Mouse (Mus musculus): ENCODE measurements at regions not wholly inside any gene's neighbourhood (a gene's known extent, or its start where the extent isn't known, plus 50 kb on each side); places are given as distances from the start of the nearest gene placed in this dataset.
"Not testable (repeated sequence)": the region's sequence is repeated elsewhere in the genome, so short reads cannot be mapped to it uniquely, and the experiment has no call there.

DNA sequence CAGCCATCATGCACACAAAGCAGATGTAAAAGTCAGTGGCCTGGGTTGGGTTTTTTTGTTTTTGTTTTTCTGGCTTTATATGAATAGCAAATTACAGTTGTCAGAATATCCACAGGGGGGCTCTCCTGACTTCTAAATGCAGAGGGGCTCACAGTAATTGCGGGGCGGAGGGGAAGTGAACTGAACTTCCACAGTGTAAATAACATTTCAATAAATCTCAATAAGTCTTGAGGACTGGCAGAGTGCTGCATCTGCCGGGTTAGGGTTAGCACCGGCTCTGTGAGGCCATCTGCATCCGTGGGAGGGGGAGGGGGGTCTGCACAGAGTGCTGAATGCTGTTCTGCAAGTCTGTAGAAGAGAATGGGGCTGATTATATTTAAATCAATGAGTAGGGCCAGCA is 50.3 kb upstream of the Arl4c start:
- no peak for DNase-seq

DNA sequence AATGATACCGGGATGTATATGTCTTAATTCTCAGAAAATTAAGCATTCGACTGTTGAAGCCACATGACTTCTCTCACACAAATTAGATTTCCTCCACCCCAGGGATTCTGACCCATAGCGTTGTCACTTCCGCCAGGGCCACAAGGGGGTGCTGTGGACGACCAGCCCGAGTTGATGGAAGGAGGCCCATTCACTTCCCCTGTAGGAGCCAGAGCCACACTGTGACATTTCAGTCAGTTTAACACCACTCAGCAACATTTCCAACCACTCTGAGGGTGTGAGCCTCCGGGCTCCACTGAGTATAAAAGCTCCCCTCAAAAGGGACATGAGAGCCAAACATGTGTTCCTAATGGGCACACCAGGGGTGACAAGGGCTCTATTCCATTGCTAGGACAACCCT is 54.6 kb upstream of the Arl4c start:
- peak; percentile 27 for DNase-seq

DNA sequence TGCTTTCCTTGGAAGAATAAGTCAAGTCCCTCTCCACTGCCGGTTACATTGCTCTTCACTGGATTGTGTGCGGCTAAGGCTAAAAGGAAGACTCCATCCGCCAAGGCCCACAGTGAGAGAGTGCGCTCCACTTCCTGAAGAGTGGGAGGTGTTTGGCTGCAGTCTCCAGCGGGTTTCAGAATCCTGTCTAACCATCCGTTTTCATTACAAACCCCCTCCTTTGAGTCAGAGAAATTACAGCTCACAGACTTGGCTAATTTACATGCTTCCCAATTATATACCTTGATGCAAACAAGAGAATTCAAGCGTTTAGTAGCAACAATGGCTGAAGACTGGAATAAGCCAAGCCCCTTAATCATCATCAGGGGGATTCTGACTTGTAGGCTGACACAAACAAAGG is 55.1 kb upstream of the Arl4c start:
- DNase-seq = peak; percentile 80

DNA sequence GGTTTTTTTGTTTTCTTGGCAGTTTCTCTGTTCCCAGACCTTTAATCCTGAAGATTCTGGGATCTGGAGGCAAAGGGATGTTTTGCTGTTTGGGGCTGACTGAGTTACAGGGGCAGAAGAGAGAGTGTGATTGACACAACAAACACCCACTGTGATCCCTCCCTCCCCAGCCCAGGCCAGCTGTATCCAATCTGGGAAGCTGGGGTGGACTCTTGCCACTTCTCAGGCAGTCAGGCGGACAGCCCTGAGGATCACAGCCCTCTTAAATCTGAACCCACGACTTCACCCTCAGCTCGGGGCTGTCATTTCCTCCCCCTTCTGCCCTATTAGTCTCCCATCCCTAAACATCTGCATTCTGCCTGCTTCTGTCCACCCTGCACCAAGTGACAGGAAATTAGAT is 55.7 kb upstream of the Arl4c start:
- DNase-seq = no peak

DNA sequence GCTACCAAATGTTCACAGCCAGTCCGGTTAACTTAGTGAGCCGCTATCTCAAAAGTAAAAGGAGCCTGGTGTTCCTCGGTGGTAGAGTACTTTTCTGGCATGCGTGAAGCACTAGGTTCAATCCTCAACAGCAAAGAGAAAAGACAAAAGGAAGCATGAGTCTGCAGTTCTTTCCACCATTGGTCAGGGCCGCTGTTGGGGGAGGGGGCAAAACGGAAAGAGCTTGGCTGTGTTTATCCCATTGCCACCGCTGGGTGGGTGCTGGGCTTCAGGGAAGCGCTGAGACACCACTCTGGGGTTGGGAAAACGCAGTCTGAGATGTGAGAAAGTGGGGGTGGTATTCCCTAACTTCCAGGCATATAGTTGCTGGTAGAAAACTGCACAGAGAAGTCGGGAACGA is 58.6 kb upstream of the Arl4c start:
- DNase-seq = no peak

DNA sequence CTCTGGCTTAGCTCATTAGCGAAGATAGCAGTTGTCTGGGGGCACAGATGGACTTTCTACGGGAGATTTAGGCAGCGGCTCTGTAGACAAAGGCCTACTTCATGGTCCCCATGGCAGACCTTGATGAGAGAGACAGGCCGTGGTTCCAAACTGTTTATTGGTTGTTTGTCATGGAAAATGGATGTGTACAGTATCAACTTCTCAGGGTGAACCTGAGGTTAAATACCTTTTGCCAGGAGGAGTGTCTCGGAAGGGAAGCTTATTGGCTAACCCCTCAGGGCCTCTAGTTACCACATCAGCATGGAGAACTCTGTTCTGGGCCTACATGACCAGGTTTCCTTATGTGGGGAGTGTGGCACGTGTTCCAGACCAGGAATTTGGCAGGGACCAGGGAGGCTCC is 59.1 kb upstream of the Arl4c start:
- DNase-seq = no peak

DNA sequence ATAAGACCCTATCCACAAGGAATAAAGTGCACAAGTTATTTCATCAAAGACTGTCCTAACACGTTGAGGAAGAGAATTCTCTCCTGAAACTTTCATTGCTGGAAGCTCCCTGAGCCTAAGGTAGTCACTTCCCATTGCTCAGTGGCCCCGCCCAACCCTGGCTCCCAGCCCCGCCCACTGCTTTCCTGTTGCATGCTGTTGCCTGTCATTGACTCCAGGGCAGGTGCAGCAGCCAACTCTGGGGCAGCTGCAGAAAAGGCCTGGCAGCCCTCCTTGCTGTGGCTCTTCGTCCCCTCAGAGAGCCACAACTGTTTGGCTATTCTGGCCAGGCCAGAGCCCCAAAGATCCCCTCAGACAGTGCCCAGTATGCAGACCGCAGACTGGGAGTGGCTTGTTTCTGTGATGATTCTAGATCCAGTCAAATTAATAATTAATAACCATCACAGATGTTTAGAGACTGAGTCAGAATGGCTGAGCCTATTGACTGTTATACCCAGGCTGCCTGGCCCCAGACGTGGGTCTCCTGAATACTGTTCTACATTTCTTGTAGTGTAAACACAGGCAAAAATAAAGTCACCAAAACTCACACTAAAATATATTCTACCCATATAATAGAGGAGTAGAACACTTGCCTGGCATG is 61.8 kb upstream of the Arl4c start:
- DNase-seq = no peak

DNA sequence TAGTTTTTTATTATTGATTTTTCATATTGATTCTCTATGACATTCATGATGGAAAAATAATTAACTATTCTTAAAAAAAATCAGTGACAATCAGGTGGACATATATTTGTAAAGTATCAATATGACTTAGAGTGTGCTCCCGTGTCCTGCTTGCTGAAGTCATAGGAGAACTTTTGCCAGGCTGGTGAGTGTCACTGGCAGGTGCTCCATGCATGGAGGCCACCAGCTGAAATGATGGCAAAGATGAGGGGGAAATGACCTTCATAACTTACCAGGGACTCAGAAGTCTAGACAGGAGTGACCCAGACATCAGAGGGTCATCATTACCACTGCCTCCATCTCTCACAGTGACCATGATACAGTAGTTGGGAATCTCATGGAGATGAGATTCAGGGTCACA is 62.5 kb upstream of the Arl4c start:
- DNase-seq = no peak

DNA sequence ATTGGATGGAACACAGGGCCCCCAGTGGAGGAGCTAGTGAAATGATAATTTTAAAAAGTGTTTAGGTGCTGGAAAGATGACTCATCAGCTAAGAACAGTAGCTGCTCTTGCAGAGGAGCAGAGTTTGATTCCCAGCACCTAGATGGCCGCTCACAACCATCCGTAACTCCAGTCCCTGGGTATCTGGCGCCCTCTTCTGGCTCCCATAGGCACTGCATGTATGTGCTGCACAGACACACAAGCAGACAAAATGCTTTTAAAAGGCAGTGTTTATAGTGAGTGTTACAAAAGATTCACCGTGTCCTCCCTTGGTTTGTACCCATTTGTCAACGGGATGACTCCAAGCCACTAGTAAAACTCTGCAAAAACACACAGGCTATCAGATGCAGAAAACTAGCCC is 75.0 kb upstream of the Arl4c start:
- DNase-seq = no peak

DNA sequence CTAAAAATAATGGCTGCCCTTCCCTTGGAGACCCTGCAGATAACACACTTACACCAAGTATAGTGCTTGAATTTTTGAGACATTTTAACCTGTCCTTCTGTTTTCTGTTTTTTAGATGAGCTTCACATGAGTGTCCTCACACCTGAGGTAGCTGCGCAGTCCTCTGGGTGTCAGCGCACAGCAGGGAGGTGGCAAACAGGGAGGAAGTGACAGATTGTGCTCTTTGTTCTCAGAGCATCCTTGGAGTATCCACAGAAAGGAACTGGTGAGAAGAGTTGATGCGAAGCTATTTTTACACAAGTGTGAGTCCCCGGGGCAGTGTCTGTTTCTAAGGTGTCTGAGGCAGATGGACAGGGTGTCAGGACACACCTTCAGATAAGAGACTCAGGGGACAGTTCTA is 78.2 kb upstream of the Arl4c start:
- no peak for DNase-seq

DNA sequence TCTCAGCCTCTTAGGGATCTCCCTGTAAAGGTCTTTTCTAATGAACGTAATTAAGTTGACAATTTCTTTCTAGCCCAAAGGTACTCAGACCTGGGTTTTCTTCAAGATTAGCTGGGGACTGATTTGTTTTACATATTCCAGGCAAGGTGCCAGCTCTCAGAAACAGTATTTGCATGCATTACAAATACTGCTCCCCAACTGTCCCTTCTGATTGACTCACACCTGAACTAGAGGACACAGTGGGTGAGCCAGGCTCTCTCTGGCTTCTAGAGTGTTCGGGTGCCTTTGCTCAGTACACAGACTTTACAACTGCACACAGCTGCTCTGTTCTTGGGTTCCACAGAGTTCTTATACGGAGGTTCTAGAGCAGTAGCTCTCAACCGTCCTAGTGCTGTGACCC is 81.1 kb upstream of the Arl4c start:
- DNase-seq = no peak

DNA sequence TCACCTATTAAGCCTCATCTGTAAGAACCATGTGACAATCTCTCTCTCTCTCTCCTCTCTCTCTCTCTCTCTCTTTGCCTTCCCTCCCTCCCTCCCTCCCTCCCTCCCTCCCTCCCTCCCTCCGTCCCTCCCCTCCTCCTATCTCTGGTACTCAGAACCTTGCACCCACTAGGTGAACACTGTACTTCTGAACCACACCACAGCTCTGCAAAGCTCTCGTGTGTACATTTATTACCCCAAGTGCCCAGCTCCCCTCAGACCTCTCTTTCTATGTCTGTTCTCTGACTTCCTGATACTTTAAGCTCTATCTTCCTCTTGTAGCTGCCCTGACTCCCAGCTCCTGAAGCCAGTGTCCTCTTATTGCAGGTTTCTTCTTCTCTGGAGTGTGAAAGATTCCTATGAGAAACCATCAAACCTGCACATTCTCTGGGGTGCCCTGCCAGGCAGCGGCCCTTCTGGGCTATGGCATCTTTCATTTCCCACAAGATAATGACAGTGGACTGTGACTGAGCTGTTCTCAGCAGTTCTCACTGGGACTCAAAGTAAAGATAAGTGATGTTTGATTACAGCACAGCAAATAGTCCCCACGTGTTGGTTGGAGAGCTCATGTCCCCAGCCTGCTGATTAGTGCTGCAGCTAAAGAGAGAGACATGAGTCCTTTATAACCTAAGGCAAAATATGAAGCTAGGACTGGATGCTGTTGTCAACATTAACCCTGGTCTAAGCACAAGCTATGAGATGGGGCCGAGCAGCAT is 83.0 kb upstream of the Arl4c start:
- DNase-seq = no peak

DNA sequence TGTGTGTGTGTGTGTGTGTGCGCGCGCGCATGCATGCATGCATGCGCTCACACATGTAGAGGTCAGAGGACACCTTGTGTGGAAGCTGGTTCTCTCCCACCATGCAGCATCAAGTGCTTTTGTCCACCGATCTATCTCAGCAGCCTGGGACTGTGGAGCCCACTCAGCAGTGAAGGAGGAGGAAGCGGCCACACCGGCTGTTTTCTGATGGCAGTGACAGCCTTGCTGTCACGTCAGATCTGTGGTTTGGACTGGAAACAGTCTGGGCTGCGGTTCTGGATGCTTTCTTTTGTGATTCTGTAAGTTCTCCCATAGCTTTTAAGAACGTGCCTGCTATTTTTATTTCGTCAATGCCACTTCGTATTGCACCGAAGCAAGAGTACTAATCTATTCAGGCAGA is 84.0 kb upstream of the Arl4c start:
- no peak for DNase-seq

DNA sequence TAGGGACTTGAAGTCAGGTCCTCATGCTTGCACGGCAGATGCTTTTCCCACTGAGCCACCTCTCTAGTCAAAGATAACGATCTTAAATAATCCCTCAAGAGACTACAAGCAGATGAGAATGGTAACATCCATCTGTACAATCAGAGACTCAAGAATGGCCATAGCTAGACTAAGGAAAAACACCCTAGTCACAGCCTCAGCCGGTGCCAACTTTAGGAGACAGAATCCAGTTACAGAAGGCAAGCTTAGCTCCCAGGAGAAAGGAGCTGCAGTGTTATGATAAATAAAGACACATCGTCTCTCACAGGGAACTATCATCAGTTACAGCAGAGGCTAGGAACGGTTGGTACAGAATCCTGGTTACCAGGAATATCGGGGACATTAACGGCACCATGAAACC is 88.7 kb upstream of the Arl4c start:
- DNase-seq = no peak

DNA sequence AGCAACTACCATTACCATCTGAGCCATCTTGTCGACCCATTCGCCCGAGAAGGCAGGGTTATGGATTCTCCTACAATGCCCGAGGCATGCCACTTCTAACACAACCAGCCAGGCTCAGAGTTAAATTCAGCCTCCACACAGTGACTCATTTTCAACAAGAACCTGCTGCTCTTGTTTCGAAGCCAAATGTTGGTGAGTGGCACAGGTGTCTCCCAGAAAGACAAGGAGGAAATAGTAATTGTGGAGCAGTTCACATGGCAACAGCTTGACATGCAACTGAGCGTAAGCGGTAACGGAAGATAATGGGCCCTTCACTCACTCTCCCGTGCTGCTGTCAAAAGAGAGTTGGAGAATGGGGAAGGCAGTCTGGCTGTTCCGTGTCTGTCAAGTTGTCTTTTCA is 92.9 kb upstream of the Arl4c start:
- peak; percentile 65 for DNase-seq

DNA sequence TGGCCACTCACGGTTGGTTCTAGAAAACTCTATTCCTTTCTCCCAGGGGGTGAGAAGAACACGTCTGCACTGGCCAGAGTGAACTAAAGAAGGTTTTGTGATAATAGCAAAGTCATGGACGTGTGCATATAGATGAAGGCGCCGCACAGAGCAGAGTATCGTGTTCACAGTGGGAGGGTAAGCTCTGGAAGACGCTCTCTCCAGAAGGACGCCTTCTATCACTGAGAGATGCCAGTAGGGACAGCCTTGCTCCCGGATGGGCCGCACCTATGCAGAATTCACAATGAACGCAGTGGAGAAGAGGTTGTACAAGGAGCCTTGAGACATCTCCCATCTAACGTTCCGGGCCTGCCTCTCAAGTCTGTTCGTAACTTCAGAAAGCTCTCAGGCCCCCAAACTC is 96.5 kb upstream of the Arl4c start:
- no peak for DNase-seq

DNA sequence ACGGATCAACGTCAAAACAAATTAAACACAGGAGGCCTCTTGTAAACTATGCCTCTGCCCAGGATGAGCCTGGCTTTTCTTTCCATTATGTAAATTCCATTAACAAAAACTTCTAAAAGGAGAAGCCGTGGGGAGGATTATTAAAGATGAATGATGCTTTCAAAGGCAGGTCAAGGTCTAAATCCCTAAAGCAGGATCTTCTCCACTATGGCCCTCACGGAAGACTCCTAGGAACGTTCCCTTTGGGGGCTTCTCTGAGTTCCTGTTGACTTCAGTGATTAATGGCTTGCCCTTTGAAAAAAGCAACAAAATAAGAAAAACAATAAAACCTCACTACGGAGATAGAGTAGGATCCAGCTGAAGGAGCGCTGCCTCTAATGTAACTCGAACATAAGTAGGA is 96.9 kb upstream of the Arl4c start:
- no peak for DNase-seq

DNA sequence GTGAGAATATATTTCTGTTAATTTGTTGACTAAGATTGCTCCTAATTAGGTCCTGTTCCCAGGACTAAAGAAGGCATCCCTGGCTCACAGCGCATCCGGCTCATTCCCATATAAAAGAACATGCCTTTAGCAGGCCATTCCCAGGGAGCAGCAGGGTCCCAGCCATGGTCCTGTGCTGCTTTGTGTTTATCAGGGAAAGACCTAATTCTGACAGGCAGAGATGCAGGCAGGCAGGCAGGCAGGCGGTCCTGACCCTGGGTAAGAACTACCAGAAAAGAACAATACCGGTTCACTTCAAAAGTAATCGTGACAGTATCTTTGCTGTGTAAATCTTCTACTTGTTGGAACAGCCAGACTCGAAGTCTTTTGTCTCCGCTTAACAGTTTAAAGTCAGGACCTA is 97.3 kb upstream of the Arl4c start:
- DNase-seq = no peak

DNA sequence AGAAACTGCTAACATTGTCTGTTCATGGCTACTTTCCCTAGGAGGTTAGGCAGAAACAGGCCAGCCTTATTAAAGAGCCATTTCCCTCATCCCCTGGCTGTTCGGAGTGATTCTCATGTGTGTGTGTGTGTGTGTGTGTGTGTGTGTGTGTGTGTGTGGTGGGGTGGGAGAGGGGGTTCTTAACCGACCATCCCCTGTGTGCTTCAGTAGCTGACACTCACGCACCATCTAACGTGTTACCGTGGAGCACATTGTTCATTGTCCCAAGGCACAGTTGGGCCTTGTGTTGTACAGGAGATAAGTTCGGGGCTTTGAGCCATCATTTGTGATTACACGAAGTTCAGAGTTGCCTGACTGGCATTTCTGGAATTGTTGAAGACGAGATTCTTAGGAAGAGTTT is 97.8 kb upstream of the Arl4c start:
- DNase-seq = no peak

DNA sequence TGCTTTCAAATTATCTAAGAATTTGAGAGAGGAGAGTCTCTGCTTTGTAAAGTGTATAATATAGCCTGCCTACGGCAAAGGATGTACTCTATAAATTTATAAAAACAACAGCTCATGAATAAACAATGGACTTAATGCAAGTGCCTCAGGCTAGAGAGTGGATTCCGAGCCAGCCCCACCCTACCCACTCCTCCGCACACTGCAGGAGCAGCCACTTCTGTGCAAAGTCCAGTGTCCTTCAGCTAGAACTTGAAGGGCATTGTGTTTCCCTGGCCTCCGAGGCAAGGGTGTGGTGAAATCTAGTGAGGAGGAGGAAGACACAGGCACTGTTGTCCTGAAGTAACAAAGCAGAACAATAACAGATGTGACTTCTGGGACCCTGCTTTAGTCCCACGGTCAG is 98.4 kb upstream of the Arl4c start:
- no peak for DNase-seq

DNA sequence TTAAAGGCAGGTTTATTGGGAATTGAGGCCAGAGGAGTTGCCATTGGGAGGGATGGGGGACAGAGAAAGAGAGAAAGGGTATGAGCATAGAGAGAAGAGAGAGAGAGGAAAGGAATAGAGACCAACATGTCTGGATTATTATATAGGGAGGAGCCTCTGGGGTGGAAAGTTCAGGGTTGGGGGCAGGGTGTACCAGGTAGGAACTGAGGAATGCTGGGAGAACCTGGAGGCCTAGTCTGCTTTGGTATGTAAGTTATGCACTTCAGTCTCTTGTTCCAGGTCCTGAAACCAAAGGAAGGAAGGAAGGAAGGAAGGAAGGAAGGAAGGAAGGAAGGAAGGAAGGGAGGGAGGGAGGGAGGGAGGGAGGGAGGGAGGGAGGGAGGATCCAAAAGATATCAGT is 99.1 kb upstream of the Arl4c start:
- DNase-seq = not testable (repeated sequence)

DNA sequence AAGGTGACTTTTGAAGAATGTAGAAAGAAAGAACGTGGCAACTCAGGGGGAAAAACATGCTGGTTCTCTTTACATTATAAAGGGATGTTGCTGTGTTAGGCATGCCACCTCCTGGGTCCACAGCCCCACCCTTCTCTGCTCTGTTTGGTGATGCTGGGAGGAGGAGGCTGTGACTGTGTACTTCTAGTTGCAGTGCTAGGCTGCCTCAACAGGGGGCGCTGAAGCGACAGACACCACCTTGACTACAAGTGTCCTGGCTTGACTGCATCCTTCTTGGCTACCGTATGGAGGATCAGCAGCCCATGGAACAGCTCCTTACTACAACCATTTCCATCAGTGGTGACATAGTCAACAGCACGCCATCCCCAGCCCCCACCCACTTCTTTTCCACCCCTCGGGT is 104.9 kb upstream of the Arl4c start:
- peak; percentile 9 for DNase-seq

DNA sequence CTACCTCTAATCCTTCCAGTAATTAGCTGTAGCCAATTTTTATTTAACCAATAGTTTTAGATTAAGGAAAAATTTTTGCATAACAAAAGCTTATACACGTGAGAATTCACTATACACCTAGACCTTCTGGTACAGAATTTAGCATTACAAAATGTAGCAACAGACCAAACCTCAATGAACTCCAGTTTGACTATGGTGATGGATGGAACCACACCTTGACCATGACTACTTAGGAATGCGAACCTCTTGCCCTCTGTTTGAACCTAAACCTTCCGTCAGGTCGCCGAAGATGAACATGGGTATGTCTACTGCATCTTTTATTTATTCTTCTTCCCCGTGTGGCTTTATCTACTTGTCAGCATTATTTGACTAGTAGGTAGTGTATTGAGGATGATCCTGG is 105.9 kb upstream of the Arl4c start:
- DNase-seq = no peak

DNA sequence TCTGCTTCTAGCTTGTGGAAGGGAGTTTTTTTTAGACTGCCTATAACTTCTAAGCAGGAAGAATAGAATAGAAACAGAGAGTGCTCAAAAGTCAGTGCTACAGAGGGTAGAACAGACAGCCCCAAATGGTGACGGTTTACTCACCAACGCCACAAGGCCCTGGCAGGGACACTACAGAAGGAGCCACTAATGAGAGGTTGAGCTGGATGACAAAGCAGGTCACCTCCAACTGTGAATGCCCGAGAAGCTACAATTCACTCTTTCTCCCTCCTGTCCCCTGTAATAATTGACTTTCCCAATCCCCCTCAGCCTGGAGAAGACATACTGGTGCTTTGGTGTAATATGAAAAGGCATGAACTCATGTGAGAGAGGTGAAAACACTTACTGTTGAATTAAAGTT is 106.5 kb upstream of the Arl4c start:
- DNase-seq = no peak

DNA sequence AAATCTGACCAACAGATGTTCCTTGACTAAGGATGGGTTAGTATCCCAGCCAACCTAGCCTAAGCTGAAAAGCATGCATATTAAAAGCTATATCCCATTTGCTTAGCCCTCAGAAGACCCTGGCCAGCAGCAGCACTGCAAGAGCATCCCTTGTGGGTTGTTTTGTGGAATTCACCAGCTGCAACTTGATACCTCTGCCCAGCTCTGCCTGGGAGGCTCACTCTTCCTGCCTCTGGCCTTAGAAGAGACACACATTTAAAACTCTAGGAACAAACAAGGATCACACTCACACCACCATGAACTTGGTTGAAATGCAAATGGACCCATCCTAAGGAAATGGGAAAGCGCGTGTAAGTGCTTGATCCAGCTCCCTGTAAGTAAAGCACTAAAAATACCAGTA is 107.7 kb upstream of the Arl4c start:
- no peak for DNase-seq

Data from right cerebral cortex, adult 18-20 months (tissue).